Mouse (Mus musculus): ENCODE measurements around the gene Slc25a47.
A peak's percentile ranks its signal among the peaks of the same experiment; 100 is the strongest.

Slc25a47 gene

GRCm38 (mm10) chr12:108857589-108858184 is 21.8 kb downstream of the Slc25a47 start:
- DNase-seq (ENCODE audit: low spot score in 2 of 2) = no peak

GRCm38 (mm10) chr12:108858486-108858885 is 22.6 kb downstream of the Slc25a47 start:
- DNase-seq (ENCODE audit: low spot score in 2 of 2) = no peak

- no peak for DNase-seq (ENCODE audit: low spot score in 2 of 2)
Observed at GRCm38 (mm10) chr12:108865007-108865494, 29.2 kb downstream of the Slc25a47 start.

GRCm38 (mm10) chr12:108869575-108869974 is 33.7 kb downstream of the Slc25a47 start:
- DNase-seq (ENCODE audit: low spot score in 2 of 2) = no peak

- no peak for DNase-seq (ENCODE audit: low spot score in 2 of 2)
Observed at GRCm38 (mm10) chr12:108873122-108873521, 37.3 kb downstream of the Slc25a47 start.

GRCm38 (mm10) chr12:108879138-108879537 is 43.3 kb downstream of the Slc25a47 start:
- no peak for DNase-seq (ENCODE audit: low spot score in 2 of 2)

- no peak for DNase-seq (ENCODE audit: low spot score in 2 of 2)
Observed at GRCm38 (mm10) chr12:108880606-108881005, 44.8 kb downstream of the Slc25a47 start.

- no peak for DNase-seq (ENCODE audit: low spot score in 2 of 2)
Observed at GRCm38 (mm10) chr12:108881192-108881591, 45.3 kb downstream of the Slc25a47 start.

GRCm38 (mm10) chr12:108882776-108883175 is 46.9 kb downstream of the Slc25a47 start:
- DNase-seq (ENCODE audit: low spot score in 2 of 2) = no peak

GRCm38 (mm10) chr12:108885906-108886305 is 50.1 kb downstream of the Slc25a47 start:
- no peak for DNase-seq (ENCODE audit: low spot score in 2 of 2)

- DNase-seq (ENCODE audit: low spot score in 2 of 2) = no peak
Observed at GRCm38 (mm10) chr12:108887077-108887476, 51.2 kb downstream of the Slc25a47 start.

- no peak for DNase-seq (ENCODE audit: low spot score in 2 of 2)
Observed at GRCm38 (mm10) chr12:108888632-108889031, 52.8 kb downstream of the Slc25a47 start.

GRCm38 (mm10) chr12:108892989-108893714 is 57.3 kb downstream of the Slc25a47 start, which contains the start of gene Wdr25:
Gene Wdr25 (plus strand): TSS chr12:108893631.
- no peak for DNase-seq (ENCODE audit: low spot score in 2 of 2)

GRCm38 (mm10) chr12:108893715-108894431 is 58.0 kb downstream of the Slc25a47 start, which contains the start of gene Wars:
Gene Wars (minus strand): TSS chr12:108894174.
- peak; percentile 94 to 96 for DNase-seq (ENCODE audit: low spot score in 2 of 2)

GRCm38 (mm10) chr12:108894432-108894816 is 58.6 kb downstream of the Slc25a47 start:
- no peak for DNase-seq (ENCODE audit: low spot score in 2 of 2)

GRCm38 (mm10) chr12:108896006-108896405 is 60.2 kb downstream of the Slc25a47 start:
- no peak for DNase-seq (ENCODE audit: low spot score in 2 of 2)

GRCm38 (mm10) chr12:108901346-108901745 is 65.5 kb downstream of the Slc25a47 start:
- DNase-seq (ENCODE audit: low spot score in 2 of 2) = no peak

GRCm38 (mm10) chr12:108902940-108903339 is 67.1 kb downstream of the Slc25a47 start:
- DNase-seq (ENCODE audit: low spot score in 2 of 2) = peak; percentile 78 to 80

GRCm38 (mm10) chr12:108903600-108904275 is 67.9 kb downstream of the Slc25a47 start:
- DNase-seq (ENCODE audit: low spot score in 2 of 2) = peak; percentile 73 to 87

- DNase-seq (ENCODE audit: low spot score in 2 of 2) = no peak
Observed at GRCm38 (mm10) chr12:108904276-108904653, 68.4 kb downstream of the Slc25a47 start.

- no peak for DNase-seq (ENCODE audit: low spot score in 2 of 2)
Observed at GRCm38 (mm10) chr12:108905620-108906302, 69.9 kb downstream of the Slc25a47 start.
